Mouse (Mus musculus) liver, embryonic 11.5 days (tissue): ENCODE results near the gene Gm20481. TPM values are rescaled to one million over a fixed set of nuclear protein-coding genes. Genes with fewer than 3 reads are reported as not detected.
"Not testable (repeated sequence)": the region's sequence is repeated elsewhere in the genome, so short reads cannot be mapped to it uniquely, and the experiment has no call there.

ENCODE experiments used
- ATAC-seq: fragments of 200-750 bp; cut with Nextera tagmentation; replicated peaks from 2 replicates; pipeline ENCODE4 v1.8.0; 2017; ENCODE audit warnings: moderate number of reproducible peaks, mild to moderate bottlenecking, moderate TSS enrichment, moderate library complexity; ENCODE audit not compliant: low FRiP score
- DNase-seq: peaks from one replicate; pipeline ENCODE4 v3.0.0-alpha.2; 2017; ENCODE audit warnings: low spot score
- H3K27ac ChIP-seq: fragments of 300-500 bp; sonication (generic); 2 replicates; pipeline ENCODE4 v1.5.1; 2014; ENCODE audit warnings: mild to moderate bottlenecking, low read depth, low read length, control low read depth
- H3K27me3 ChIP-seq: fragments of 300-500 bp; sonication (generic); replicated peaks from 2 replicates; pipeline ENCODE4 v1.6.1; 2014; ENCODE audit warnings: low read length, mixed read lengths; ENCODE audit not compliant: control insufficient read depth, insufficient read depth
- H3K36me3 ChIP-seq: fragments of 300-500 bp; sonication (generic); 2 replicates; pipeline ENCODE4 v1.6.1; 2014; ENCODE audit warnings: mild to moderate bottlenecking, low read length, moderate library complexity, mixed read lengths; ENCODE audit not compliant: control insufficient read depth, insufficient read depth
- H3K4me1 ChIP-seq: fragments of 300-500 bp; sonication (generic); replicated peaks from 2 replicates; pipeline ENCODE4 v1.6.1; 2014; ENCODE audit warnings: low read length, mixed read lengths; ENCODE audit not compliant: control insufficient read depth, insufficient read depth
- H3K4me2 ChIP-seq: fragments of 300-500 bp; sonication (generic); 2 replicates; pipeline ENCODE4 v1.6.1; 2014; ENCODE audit warnings: mild to moderate bottlenecking, control low read depth, moderate library complexity
- H3K4me3 ChIP-seq: fragments of 300-500 bp; sonication (generic); 2 replicates; pipeline ENCODE4 v1.5.1; 2014; ENCODE audit warnings: low read depth, low read length, control low read depth
- H3K9ac ChIP-seq: fragments of 300-500 bp; sonication (generic); 2 replicates; pipeline ENCODE4 v1.6.1; 2014; ENCODE audit warnings: low read depth, low read length, control low read depth
- H3K9me3 ChIP-seq: fragments of 300-500 bp; sonication (generic); 2 replicates; pipeline ENCODE4 v1.6.1; 2016; ENCODE audit warnings: low read length, inconsistent platforms, mixed read lengths; ENCODE audit not compliant: control insufficient read depth
- WGBS: fragments of 180-500 bp; shearing (Covaris S2); extraction: QIAGEN DNeasy Blood & Tissue Kit; methylation state at CpG from one replicate; pipeline ENCODE4 v1.1.7; 2014; 5-methylcytosine and 5-hydroxymethylcytosine counted together
- polyA plus RNA-seq: library from polyadenylated mRNA; unstranded; fragments of >200 nt; fragmentation: Nextera tagmentation; extraction: Ambion mirVana; gene quantifications from 2 replicates; pipeline ENCODE4 v1.2.1, GENCODE M21; 2014

Gm20481 gene
- polyA plus RNA-seq, 1 experiment from 2014 or later, result not detected

GRCm38 (mm10) chr17:34960702-34961493 lies 8.8 kb upstream of the Gm20481 start:
- Histone ChIP-seq H3K4me1 (peaks cover 11% of the 10 kb centered on the region), H3K4me2 (no peak overlapping the region), H3K27ac (no peak overlapping the region), H3K9ac (no peak overlapping the region), H3K36me3 (no peaks in the 10 kb centered on the region), H3K27me3 (peaks cover 12% of the 10 kb centered on the region), H3K9me3 (no peaks in the 10 kb centered on the region), H3K4me3 (no peak overlapping the region)
- ATAC-seq (no peak), DNase-seq (no peak)

- Histone ChIP-seq H3K27ac (no peak overlapping the region), H3K4me2 (no peak overlapping the region), H3K9ac (no peak overlapping the region), H3K9me3 (no peaks in the 10 kb centered on the region), H3K4me1 (peaks cover 11% of the 10 kb centered on the region), H3K4me3 (no peak overlapping the region), H3K27me3 (peaks cover 10% of the 10 kb centered on the region), H3K36me3 (no peaks in the 10 kb centered on the region)
- WGBS, result 39% methylated on average over 3 of the region's 3 CpGs
- ATAC-seq, result no peak
- DNase-seq, result no peak
Measured at GRCm38 (mm10) chr17:34962125-34962524, 7.6 kb upstream of the Gm20481 start.

- no peaks in the 10 kb centered on the region for H3K9me3 ChIP-seq
- no peak for DNase-seq
Measured at GRCm38 (mm10) chr17:34962841-34963240, 6.9 kb upstream of the Gm20481 start.

GRCm38 (mm10) chr17:34964640-34965049 lies 5.1 kb upstream of the Gm20481 start:
- Histone ChIP-seq H3K36me3 (no peaks in the 10 kb centered on the region), H3K9me3 (no peaks in the 10 kb centered on the region), H3K9ac (no peak overlapping the region), H3K27ac (no peak overlapping the region), H3K4me2 (no peak overlapping the region), H3K4me1 (peaks cover 8% of the 10 kb centered on the region), H3K4me3 (no peak overlapping the region), H3K27me3 (peaks cover 30% of the 10 kb centered on the region)
- no peak for DNase-seq
- WGBS, result 21% methylated on average over 1 of the region's 1 CpGs
- no peak for ATAC-seq

More at GRCm38 (mm10) chr17:34962841-34963240, 6.9 kb upstream of the Gm20481 start:
- H3K4me2 ChIP-seq, result no peak overlapping the region
- no peak overlapping the region for H3K4me3 ChIP-seq
- peaks cover 12% of the 10 kb centered on the region for H3K27me3 ChIP-seq
- H3K9ac ChIP-seq, result no peak overlapping the region
- 62% methylated on average over 1 of the region's 1 CpGs for WGBS
- no peak for ATAC-seq
- H3K36me3 ChIP-seq, result no peaks in the 10 kb centered on the region
- H3K27ac ChIP-seq, result no peak overlapping the region
- peaks cover 11% of the 10 kb centered on the region for H3K4me1 ChIP-seq

- WGBS, result 49% methylated on average over 5 of the region's 5 CpGs
- DNase-seq, result no peak
- no peaks in the 10 kb centered on the region for H3K36me3 ChIP-seq
- ATAC-seq, result no peak
- H3K9ac ChIP-seq, result no peak overlapping the region
- no peak overlapping the region for H3K4me3 ChIP-seq
- H3K27me3 ChIP-seq, result peaks cover 34% of the 10 kb centered on the region
- H3K9me3 ChIP-seq, result no peaks in the 10 kb centered on the region
- no peak overlapping the region for H3K27ac ChIP-seq
- no peaks in the 10 kb centered on the region for H3K4me1 ChIP-seq
- no peak overlapping the region for H3K4me2 ChIP-seq
Measured at GRCm38 (mm10) chr17:34965627-34966026, 4.1 kb upstream of the Gm20481 start.

GRCm38 (mm10) chr17:34970850-34971249 lies 1.1 kb downstream of the Gm20481 start:
- H3K9ac ChIP-seq, H3K36me3 ChIP-seq, H3K4me2 ChIP-seq, ATAC-seq, DNase-seq, H3K27ac ChIP-seq, H3K4me1 ChIP-seq, H3K4me3 ChIP-seq, H3K9me3 ChIP-seq: not testable (repeated sequence)
- H3K27me3 ChIP-seq, result peaks cover 40% of the 10 kb centered on the region
- WGBS, result 29% methylated on average over 24 of the region's 37 CpGs

GRCm38 (mm10) chr17:34971694-34972068 lies 2.0 kb downstream of the Gm20481 start:
- not testable (repeated sequence) for H3K9ac ChIP-seq, H3K4me1 ChIP-seq, H3K27ac ChIP-seq, ATAC-seq, H3K9me3 ChIP-seq, DNase-seq, H3K36me3 ChIP-seq
- peak overlapping the region; percentile 87 for H3K4me2 ChIP-seq
- WGBS, result 4% methylated on average over 21 of the region's 43 CpGs
- peak overlapping the region; percentile 44 for H3K4me3 ChIP-seq
- peaks cover 40% of the 10 kb centered on the region for H3K27me3 ChIP-seq

GRCm38 (mm10) chr17:34972069-34972749 lies 2.5 kb downstream of the Gm20481 start, which contains the start of the genes Hspa1a and Hspa1l:
Gene Hspa1a (minus strand): TSS chr17:34972156.
Gene Hspa1l (plus strand): TSS chr17:34972703.
- H3K4me2 ChIP-seq, result peak within 1 kb of the TSS; percentile 87
- peak; percentile 71 for DNase-seq
- peak within 1 kb of the TSS; percentile 44 for H3K4me3 ChIP-seq
- H3K9ac ChIP-seq, result peak within 1 kb of the TSS; percentile 34; the same call in 1 of the 2 replicates
- peaks cover 40% of the 10 kb centered on the region for H3K27me3 ChIP-seq
- not testable (repeated sequence) for H3K27ac ChIP-seq, H3K4me1 ChIP-seq, H3K36me3 ChIP-seq, H3K9me3 ChIP-seq
- WGBS, result 2% methylated on average over 25 of the region's 33 CpGs
- ATAC-seq, result peak; percentile 94
